Mouse (Mus musculus) ovary, adult 2 months (tissue): ENCODE data around the gene Comtd1. TPM values are rescaled to one million over a fixed set of nuclear protein-coding genes. Genes with fewer than 3 reads are reported as not detected.

Source experiments
- polyA plus RNA-seq: library from polyadenylated mRNA; depleted of rRNA; stranded (reverse); fragments of >200 nt; gene quantifications from 2 replicates; pipeline ENCODE4 v1.2.3, GENCODE M21; 2012; rRNA removed

Gene Comtd1
- 69.4 and 80.6 TPM in 2 replicates for polyA plus RNA-seq

DNA sequence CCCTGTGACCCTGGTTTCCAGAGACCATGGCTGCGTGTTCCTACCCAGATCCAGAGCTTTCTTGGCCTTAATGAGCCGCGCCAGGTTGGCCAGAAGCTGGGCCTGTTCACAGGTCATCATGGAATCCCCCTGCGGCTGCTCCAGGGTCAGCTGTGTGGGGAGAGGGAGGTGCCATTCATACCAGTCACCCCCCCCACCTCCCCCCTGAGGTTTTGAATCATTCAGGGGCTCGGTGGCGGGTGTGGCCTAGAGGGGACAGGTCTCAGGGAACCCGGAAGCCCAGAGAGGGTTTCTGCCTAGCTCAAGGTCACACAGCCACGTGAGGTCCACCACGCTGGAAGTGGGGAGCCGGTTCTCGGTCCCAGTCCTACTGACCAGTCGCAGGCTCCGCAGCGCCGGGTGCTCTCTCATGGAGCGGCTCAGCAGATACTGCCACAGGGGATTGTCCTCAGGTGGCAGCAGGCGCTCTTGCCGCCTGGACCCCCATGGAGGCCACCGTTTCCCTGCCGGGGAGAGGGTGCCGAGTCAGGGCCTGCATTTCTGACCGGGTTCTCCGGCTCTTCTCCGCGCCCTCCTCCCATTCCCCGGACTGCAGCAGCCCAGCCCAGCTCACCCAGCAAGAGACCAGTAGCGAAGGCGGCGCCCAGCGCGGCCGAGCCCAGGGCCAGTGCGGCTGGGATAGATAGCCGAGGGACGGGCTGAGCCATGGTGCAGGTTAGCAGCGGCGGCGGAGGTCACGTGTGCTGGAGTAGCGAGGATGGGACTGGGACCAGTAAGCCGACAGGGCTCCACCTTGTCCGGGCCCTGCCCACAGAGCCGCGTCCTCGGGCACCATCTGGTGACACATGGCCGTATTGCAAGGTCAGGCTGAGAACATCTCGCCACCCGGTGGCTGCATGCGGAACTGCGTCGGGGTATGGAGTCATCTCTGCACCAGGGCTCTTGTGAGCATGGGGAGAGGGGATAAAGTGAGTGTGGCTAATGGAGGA lies at the start of gene Comtd1:
Gene Comtd1, minus strand, starts transcription at position 812 of the 989 bp plus-strand sequence.

DNA sequence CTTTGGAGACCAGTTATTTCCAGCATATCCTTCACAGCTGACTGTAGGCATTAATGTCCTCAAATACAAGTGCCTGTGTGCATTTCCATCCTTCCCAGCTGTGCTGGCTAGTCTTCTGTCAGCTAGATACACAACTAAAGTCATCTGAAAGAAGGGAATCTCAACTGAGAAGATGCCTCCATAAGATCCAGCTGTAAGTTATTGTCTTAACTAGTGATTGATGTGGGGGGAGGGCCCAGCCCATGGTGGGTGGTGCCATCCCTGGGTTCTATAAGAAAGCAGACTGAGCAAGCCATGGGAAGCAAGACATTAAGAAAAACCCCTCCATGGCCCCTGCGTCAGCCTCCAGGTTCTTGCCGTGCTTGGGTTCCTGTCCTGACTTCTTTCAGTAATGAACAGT lies 23.8 kb downstream of the Comtd1 start, which contains the start of gene Vdac2:
Gene Vdac2, plus strand, starts transcription at position 301 of the 400 bp plus-strand sequence.

Other genes starting within 250 kb of the Comtd1 start
- gene Dupd1, start 134.4 kb downstream of the Comtd1 start, polyA plus RNA-seq, result 0.32 and 0.92 TPM in 2 replicates
- 22.9 and 26.4 TPM in 2 replicates for gene Samd8, start 98.4 kb downstream of the Comtd1 start, polyA plus RNA-seq
- gene Dusp13, start 97.8 kb downstream of the Comtd1 start, polyA plus RNA-seq, result 1.1 and 1.2 TPM in 2 replicates
- gene Vdac2, start 23.7 kb downstream of the Comtd1 start, polyA plus RNA-seq, result 112 and 159 TPM in 2 replicates
- gene Zfp503, start 140.6 kb upstream of the Comtd1 start, polyA plus RNA-seq, result 113 and 131 TPM in 2 replicates
- 1.5 and 2.5 TPM in 2 replicates for gene Lrmda, start 170.7 kb upstream of the Comtd1 start, polyA plus RNA-seq